Mouse (Mus musculus) inflammation-experienced regulatory T-cells, adult 6 months (primary cell): Measurements from ENCODE around the gene Rad51b. TPM values are rescaled to one million over a fixed set of nuclear protein-coding genes. Genes with fewer than 3 reads are reported as not detected.
A peak's percentile ranks its signal among the peaks of the same experiment; 100 is the strongest.

Source experiments
- ATAC-seq: one replicate; pipeline ENCODE4 v1.8.0; 2017
- polyA plus RNA-seq, 3 experiments: library from polyadenylated mRNA; unstranded; fragments of 100-300 nt; shearing (Covaris generic); gene quantifications; one replicate each; pipeline ENCODE4 v1.2.1; 2017

Gene Rad51b
- polyA plus RNA-seq, 3 experiments from 2014 or later, result 1.2 to 4.0 (median 3.4) TPM

DNA sequence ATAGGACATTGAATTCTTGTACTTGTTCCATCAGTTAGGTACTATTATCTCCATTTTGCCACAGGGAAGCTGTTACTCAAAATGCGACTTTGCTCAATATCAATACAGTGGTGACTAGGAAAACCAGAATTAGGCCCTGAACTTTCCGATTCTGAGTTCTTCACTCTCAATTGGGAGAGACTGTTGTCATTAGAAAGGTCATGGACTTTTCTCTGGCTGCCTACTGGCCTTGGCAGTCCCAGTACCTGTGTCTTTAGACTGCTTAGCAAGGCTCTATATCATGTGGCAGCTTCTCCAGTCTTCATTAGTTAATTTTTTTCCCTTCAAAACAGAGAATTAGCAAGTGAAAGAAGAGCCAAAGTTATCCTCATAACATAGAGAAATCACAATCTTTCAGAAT, 288.3 kb downstream of the Rad51b start:
- ATAC-seq, result no peak

DNA sequence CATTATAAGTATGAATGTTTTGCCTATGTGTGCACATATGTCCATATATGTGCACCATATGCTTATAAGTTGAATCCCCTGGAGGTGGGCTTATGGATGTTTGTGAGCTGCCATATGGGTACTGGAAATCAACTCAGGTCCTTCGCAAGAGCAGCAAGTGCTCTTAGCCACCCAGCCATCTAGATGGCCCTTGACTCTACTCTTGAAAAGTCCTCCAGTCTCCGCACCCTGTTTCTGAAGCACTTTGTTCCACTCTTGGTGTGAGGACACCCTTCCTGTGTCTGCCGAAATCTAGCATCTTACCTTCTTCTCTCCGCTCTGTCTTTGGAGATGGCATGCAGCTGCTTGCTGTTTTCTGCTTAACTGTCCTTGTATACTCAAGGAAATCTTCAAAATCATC, 291.7 kb downstream of the Rad51b start:
- ATAC-seq, result no peak

GRCm38 (mm10) chr12:79592206-79592605, 295.1 kb downstream of the Rad51b start:
- no peak for ATAC-seq

DNA sequence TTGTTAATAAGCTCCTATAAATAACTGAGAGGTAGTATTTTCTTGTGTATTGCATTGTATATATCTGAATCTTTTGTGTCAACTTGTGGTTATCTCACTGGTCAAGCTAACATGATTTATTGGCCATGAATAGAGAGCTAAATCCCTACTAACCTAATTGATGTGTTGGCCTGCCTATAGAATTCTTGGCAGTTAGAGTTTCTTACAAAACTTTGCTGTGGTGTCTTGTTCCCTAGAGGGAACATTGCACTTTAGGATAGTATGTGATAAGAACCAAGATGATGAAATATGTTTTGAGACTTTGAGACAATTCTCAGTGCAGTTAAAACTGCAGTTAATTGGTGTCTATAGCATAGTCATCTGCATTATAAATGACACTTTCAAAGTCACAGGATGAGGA, 299.8 kb downstream of the Rad51b start:
- ATAC-seq, result no peak

DNA sequence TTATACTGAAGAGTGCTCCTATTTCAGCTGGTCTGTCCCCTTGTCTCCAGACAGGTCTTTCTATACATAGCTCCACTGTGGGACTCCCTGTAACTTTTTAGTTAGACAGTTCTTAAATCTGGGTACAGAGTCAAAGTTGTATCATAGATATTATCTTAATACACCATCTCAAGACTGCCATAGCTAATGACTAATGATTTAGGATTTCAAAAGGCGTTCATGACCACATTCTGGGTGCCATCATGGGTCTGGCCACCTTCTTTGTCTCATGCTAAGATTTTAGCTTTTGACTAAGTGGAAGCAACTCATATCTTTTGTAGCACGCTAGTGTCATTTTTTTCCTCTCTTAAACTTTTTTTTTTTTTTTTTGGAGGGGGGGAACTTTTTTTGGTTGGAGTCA, 300.3 kb downstream of the Rad51b start:
- ATAC-seq, result no peak

GRCm38 (mm10) chr12:79597786-79598185, 300.7 kb downstream of the Rad51b start:
- ATAC-seq, result no peak

DNA sequence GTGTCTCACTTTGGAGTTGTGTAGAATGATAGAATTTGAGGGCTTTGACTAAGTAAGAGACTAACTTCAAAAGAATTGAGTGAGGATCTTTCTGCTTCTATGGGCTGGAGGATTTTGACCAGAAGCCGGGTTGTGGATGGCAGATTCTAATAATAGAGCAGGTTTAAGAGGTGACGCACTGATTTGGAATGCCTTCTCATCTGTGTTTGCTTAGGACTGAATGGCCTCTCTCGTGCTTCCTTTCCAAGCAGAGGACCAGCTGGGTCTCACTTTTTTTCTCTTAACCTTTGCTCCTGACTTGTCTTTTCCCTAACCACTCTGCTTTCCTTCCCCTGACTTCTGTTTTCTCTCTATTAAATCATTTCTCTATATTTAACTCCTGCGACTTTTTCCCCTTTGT, 301.4 kb downstream of the Rad51b start:
- ATAC-seq, result no peak

- ATAC-seq, result no peak
These were observed 301.8 kb downstream of the Rad51b start for GRCm38 (mm10) chr12:79598901-79599300.

- ATAC-seq, result peak; percentile 81
These were observed 303.2 kb downstream of the Rad51b start for GRCm38 (mm10) chr12:79600149-79600769.

DNA sequence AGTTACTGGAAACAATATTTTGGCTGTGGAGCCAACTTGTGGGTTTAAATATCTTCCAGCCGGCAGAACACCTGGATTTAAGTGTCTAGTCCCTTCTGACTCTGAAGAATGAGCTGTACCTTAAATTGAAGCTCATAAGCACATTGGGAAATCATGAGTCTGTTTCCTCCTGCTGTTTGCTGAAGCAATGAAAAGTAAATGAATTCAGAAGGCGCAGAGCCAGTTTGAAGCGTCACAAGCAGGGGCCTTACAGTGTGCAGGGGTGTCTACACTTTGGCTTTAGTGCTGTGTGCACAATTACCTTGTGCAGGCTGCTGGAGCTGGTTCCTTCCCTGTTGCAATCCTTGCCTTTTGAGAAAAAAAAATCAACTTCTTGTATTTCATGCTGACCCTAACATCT, 305.6 kb downstream of the Rad51b start:
- ATAC-seq, result no peak

DNA sequence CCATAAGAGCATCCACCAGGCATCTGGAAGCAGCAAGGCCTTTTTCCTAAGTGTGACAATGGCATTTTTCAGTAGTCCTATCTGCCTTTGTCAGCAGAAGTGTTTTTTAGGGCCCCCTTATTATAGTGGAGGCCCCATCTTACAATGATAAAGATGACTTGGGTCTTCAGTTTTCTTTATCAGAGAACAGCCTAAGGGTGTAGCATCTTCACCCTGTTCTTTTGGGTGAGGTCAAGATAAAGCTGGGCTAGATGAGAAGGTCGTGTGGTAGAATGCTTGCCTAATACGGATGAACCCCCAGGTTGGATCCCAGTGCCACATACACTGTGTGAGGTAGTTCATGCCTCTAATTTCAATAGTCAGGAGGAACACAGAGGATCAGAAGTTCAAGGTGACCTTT, 307.8 kb downstream of the Rad51b start:
- ATAC-seq, result no peak

GRCm38 (mm10) chr12:79606197-79606631, 309.1 kb downstream of the Rad51b start:
- no peak for ATAC-seq

GRCm38 (mm10) chr12:79609399-79610010, 312.4 kb downstream of the Rad51b start:
- ATAC-seq, result no peak

GRCm38 (mm10) chr12:79610511-79611103, 313.5 kb downstream of the Rad51b start:
- ATAC-seq, result no peak

- ATAC-seq, result no peak
These were observed 314.6 kb downstream of the Rad51b start for GRCm38 (mm10) chr12:79611665-79612064.

- ATAC-seq, result peak; percentile 89
These were observed 315.4 kb downstream of the Rad51b start for GRCm38 (mm10) chr12:79612334-79613060.

DNA sequence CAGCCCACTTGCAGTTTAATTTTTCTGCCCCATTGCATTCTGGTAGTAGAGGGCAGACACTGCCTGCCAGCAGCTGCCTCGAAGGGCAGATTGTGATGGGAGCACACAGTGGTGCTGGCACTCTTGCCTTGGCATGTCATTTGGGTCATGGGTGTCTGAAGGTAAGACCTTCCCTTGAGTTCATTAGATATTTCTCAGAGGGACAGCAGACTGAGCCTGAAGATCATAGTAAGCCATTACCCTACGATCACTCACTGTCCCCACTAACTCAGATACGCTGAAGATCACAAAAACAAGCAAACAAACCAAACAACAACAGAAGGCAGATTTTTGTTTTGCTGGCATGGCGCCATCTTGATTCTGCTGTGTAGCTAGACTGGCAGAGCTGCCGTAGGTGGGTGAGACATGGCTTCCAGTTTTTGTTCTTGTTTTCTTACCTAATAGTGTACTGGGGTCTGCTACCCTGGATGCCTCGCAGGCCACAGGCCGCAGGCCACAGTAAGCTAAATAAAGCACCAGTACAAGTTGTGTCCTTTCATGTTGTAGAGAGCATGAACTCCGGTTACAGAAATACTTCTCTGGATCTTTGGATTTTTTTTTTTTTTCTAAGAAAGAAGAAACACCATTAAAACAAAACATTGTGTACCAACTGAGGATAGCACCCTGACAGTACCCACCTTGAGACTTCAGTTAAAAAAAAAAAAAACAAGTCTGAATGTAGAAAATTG, 316.1 kb downstream of the Rad51b start:
- peak; percentile 43 for ATAC-seq

DNA sequence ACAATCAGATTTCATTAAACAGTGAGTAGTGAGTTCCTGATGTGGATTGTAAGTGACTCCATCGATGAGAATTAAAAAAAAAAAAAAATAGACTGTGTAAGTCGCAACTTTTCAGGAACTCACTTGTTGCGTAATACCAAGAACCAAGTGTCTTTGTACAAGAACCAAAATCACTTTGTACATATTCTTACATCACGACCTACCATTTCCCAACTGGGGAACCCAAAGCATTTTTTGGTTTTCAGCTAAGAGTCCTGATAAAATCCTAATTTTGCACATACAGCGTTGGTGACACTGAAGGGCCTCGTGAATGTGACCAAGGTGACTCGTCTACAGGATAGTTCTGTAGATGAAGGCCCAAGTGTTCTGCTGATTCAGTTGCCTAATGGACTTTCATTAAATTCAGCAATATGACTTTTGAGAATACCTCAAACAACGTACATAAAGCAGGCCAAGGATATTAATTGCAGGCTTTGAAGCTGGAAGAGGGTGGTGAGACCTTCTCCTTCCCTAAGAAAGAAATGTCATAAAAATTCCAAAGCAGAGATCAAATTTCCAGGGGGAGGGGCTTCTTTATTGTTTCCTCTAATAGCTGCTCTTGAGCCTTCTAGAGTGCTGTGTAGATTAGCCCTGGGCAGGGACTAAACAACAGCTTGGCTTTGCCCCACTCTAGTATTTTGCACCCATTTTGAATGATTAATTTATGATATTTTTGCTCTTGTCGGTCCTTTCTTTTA, 316.9 kb downstream of the Rad51b start:
- ATAC-seq, result no peak

GRCm38 (mm10) chr12:79614583-79614953, 317.5 kb downstream of the Rad51b start:
- ATAC-seq, result no peak

DNA sequence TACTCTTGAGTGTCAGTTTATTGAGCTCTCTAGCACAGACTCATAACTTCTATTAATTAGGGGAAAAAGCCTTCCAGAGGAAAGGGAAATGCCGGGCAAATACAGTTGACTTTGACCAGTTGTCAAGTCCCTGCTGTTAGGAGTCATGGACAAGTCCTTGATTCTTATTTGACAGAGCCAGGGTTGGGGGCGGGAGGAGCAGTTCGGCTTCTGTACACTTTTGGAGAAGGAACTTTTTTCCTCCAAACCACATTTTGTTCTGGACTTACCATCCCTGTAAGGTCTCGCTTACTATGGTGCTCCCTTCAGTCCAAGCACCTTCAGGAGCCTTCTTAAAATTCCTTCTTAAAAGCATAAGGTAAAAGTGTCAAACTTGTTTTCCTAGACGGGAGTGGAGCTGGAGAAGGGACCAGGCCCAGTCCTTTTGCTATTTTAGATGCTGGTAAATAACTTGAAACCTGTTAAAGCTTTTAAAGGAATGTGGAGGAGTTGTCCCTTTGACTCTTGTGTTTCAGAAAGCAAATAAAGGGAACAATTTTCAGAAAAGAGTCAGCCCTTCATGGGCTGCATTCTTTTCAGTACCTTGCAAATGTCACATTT, 318.7 kb downstream of the Rad51b start:
- no peak for ATAC-seq

GRCm38 (mm10) chr12:79619009-79619408, 321.9 kb downstream of the Rad51b start:
- ATAC-seq, result peak; percentile 33

DNA sequence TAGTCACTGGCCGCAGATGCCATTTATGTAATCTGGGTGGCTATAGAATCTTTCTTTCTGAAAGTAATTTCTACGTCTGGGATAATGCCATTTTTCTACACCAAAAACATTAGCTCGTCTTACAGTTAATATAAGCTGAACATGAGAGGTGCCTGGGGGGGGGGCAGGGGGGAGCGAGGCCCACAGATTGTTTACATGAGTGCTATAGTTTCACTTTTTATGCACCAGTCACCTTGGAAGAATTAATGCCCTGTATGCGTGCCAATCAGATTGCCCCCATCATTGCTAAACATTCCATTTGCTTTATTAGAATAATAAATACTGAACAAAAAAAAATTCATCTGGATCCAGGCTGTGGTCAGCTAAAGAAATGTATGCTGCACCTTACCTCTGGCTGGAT, 323.6 kb downstream of the Rad51b start:
- ATAC-seq, result no peak
